Mouse (Mus musculus): Measurements from ENCODE around the gene Id2. TPM values are rescaled to one million over a fixed set of nuclear protein-coding genes. Genes with fewer than 3 reads are reported as not detected.

Id2 gene
- total RNA-seq, 2 experiments from 2014 or later, result 18.8 to 23.9 TPM

DNA sequence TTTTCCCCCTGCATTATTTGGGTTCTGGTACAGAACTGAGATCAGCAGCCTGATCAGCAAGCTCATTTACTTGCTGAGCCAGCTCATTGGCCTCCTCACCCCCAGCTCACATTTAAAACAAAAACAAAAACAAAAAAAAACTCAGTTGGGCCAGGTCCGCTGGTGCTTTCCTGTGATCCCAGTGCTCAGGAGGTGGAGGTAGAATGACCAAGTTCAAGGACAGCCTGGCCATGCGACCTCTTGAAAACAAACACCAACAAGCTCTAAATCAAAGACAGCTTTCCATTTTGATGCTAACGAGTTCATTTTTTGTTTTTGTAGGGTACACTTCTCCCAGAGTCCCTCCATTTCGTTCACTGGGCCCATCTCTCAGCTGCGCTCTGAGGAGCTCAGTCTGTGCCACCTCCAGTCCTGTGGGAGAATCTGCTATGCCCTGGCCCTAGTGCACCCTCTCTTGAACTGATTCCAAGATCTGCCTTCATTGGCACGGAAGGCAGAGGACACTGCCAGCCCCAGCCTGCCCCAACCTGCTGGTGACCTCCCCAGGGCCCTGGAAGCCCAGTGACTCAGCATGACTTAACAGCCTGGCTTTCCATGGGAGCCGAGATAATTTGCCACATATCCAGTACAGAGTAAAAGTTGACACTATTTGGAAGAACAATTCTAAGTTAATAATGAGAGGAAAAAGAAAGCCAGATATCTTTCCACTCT, 13.2 kb upstream of the Id2 start:
- DNase-seq (ENCODE audit: low spot score in 2 of 2), result no peak

- DNase-seq (ENCODE audit: low spot score in 2 of 2), result no peak
Measured at GRCm38 (mm10) chr12:25108865-25109264, 11.9 kb upstream of the Id2 start.

- DNase-seq (ENCODE audit: low spot score in 2 of 2), result no peak
Measured at GRCm38 (mm10) chr12:25104541-25104940, 7.6 kb upstream of the Id2 start.

GRCm38 (mm10) chr12:25103911-25104310, 7.0 kb upstream of the Id2 start:
- DNase-seq (ENCODE audit: low spot score in 2 of 2), result no peak

GRCm38 (mm10) chr12:25101389-25101788, 4.4 kb upstream of the Id2 start:
- no peak for DNase-seq (ENCODE audit: low spot score in 2 of 2)

GRCm38 (mm10) chr12:25100411-25101217, 3.7 kb upstream of the Id2 start:
- peak; percentile 26 to 61 for DNase-seq (ENCODE audit: low spot score in 2 of 2)

DNA sequence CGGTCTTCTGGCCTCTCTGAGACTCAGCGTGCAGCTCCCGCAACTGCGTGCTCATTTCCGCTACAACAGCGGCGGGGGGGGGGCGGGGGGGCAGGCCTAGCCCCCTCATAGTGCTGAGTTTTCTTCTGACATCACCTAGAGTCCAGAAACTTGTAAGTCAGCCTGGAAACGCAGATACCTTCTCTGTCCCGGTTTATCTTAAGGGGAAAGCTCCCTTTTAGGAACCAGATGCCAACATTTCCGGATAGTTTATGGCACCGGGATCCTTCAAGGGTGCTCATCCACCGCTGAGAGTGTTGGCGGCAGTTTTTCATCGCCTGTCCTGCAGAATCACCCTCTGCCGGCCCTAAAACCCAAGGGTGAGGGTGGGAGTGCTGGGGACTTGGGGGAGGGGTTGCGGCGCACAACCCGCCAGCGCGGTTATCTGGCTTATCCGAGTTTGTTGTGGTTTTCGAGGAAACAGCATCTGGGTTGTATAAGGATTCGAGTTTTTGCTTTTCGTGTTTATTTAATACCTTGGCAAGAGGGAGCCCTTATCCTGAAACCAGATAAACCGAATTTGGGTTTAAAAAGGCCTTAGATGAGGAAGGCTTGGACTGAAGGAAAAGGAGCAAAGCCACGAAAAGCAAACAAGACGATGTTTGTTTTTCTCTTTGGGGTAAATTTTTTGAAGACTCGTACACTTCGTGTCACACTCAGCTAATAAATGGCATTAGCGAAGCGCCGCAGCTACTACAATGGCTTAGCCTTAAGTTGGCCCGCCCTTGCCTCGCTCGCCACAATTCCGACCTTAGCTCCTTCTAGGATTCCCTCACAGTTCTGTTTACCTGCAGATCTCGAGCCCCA, 2.8 kb upstream of the Id2 start:
- peak in 1 of 2 experiments; percentile 45 for DNase-seq (ENCODE audit: low spot score in 2 of 2)

GRCm38 (mm10) chr12:25099313-25099562, 2.3 kb upstream of the Id2 start:
- peak; percentile 37 to 65 for DNase-seq (ENCODE audit: low spot score in 2 of 2)

DNA sequence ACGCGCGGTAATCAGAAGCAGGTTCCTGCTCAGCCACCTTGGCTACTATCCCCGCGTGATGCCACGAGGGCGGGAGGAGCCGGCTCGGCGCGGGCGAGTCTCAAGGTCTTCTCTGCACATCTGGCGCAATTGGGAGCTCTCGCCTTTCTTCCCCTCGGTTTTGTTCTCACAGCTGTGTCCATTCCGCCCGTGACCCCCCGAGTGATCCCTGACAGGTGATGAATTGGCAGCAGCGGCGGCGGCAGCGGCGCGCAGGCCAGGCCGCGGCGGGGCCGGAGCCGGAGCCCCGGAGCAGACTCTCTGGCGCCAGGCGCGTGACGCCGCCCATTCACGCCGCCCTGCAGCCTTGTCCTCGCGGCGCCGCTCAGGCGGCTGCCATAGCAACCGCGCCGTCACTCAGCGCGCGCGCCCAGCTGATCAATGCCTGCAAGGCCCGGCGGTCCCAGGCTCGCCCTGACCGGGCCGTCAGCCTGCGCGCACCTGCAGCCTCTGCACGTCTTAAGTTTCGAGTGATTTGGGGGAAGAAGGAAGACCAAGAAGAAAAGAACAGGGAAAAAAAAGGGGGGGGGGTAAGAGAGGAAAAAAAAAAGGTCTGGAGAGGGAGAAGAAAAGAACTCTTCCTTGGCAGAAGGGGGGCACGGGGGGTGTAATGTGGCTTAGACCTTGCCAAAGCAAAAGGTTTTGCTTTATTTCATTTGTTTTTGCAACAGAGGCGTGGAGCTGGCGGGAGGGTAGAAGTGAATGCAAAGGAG, 1.8 kb upstream of the Id2 start:
- peak; percentile 83 to 92 for DNase-seq (ENCODE audit: low spot score in 2 of 2)

- DNase-seq (ENCODE audit: low spot score in 2 of 2), result no peak
Measured at GRCm38 (mm10) chr12:25098161-25098550, 1.2 kb upstream of the Id2 start.

DNA sequence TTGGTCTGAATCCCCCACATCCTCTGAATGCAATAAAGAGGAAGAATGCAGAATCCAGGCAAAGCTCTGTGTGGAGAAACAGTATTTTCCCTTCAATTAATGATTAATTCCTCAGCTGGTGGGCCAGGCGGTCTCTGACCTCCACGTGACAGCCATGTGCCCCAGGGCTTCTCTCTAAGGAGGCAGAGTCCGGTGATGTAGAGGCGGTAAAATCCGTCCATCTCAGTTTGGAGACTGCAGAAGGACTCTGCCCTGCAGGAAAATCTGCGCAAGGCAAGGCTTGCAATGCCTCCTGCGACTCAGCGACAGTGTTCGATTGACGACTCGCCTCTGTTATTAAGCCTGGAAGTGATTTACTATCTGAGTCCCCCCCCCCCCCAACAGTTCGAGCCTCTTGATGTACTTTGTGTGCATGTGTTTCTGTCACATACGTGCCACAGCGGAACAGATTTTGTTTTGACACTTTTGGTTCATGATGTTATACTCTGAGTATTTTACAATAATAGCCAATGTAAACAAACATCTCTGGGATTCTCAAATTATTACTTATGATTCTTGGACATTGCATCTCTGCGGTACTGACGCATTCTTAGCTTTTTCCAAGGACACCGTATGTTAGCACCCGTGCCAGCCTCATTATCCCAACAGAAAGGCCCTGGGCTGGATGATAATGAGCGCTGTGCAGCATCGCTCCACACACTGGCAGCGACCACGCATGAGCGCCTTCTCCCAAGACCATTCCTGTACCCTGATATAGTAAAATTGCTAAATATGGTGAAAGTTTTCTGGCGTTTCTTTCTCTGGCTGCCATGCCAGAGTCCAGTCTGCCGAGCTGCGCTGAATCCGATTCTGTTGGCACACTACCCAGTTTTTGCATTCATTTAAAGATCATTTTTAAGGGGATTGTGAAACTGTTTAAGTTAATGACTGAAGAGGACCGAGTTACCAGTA, 545 bp upstream of the Id2 start:
- no peak for DNase-seq (ENCODE audit: low spot score in 2 of 2)

GRCm38 (mm10) chr12:25096640-25097051, 294 bp downstream of the Id2 start:
- no peak for DNase-seq (ENCODE audit: low spot score in 2 of 2)

- DNase-seq (ENCODE audit: low spot score in 2 of 2), result peak; percentile 89 to 96
Measured at GRCm38 (mm10) chr12:25095974-25096639, 833 bp downstream of the Id2 start.

DNA sequence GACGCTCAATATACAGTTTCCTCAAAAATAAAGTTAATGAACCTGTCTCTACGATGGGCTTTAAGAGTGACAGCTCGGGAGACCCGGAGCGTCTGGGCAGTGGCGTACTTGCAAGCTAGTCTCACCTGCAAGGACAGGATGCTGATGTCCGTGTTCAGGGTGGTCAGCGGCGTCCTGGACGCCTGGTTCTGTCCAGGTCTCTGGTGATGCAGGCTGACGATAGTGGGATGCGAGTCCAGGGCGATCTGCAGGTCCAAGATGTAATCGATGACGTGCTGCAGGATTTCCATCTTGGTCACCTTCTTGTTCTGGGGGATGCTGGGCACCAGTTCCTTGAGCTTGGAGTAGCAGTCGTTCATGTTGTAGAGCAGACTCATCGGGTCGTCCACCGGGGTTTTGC, 1.4 kb downstream of the Id2 start:
- no peak for DNase-seq (ENCODE audit: low spot score in 2 of 2)

GRCm38 (mm10) chr12:25094621-25095521, 2.1 kb downstream of the Id2 start:
- DNase-seq (ENCODE audit: low spot score in 2 of 2), result no peak

DNA sequence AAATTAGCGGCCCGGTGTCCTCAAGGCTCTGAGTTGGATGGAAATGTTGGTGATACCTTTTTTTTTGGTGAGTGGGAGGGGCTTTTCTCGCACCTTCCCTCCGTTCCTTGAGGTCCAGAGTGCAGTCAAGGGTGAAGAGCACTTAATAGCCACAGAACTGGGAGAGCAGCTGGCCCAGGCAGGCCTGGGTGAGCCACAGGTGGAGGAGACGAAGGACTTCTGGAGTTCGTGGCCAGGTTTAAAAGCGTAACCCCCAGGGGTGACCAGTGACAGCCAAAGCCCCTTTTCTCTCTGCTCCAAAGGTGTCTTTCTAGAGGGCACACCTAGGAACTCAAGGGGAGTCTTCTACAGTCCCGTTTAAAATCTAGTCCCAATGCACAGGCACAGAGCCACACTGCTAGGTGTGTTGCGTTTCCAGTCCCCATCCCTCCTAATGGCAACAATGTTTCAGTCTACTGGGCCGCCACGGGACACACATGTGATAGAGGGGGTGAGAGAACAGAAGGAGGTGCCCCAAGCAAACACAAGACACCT, 3.6 kb downstream of the Id2 start:
- DNase-seq (ENCODE audit: low spot score in 2 of 2), result no peak

DNA sequence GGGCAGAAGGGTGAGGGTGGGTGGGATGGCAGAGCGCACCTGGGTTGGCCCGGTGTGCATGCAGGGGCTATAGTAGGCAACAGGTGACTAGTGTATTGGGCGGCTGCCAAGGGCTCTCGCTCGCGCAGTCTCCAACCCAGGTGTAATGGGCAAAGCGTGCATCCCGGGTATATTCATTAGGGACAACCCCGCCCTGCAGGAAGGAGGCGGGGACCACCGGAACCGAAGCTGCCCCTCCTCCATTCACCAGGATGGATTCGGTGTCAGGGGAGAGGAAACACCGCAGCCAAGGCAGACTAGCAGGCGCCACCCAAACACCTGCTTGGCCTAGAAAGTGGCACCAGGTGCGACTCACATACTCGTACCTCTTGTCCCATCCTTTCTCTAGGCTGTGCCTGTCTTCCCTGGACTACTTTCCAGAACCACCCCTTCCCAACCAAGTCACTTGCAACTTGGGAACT, 4.2 kb downstream of the Id2 start:
- DNase-seq (ENCODE audit: low spot score in 2 of 2), result peak in 1 of 2 experiments; percentile 29

All from gastrocnemius, postnatal 4 days (tissue).